Mouse (Mus musculus) midbrain, embryonic 11.5 days (tissue): ENCODE results near the gene Usp6nl. TPM values are rescaled to one million over a fixed set of nuclear protein-coding genes. Genes with fewer than 3 reads are reported as not detected.

Experiments used
- ATAC-seq: fragments of 200-750 bp; cut with Nextera tagmentation; 2 replicates; pipeline ENCODE4 v1.8.0; 2017; ENCODE audit warnings: moderate TSS enrichment, moderate library complexity; ENCODE audit not compliant: low FRiP score
- DNase-seq: peaks from one replicate; pipeline ENCODE4 v3.0.0; 2015; ENCODE audit warnings: low spot score; ENCODE audit errors: missing footprints
- H3K27ac ChIP-seq: fragments of 300-500 bp; sonication (generic); 2 replicates; pipeline ENCODE4 v1.5.1; 2014; ENCODE audit warnings: low read depth, low read length
- H3K27me3 ChIP-seq: fragments of 300-500 bp; sonication (generic); 2 replicates; pipeline ENCODE4 v1.6.1; 2014; ENCODE audit warnings: mild to moderate bottlenecking, low read length, moderate library complexity, mixed read lengths; ENCODE audit not compliant: control insufficient read depth, insufficient read depth
- H3K36me3 ChIP-seq: fragments of 300-500 bp; sonication (generic); 2 replicates; pipeline ENCODE4 v1.6.1; 2014; ENCODE audit warnings: mild to moderate bottlenecking, low read length, moderate library complexity, mixed read lengths; ENCODE audit not compliant: control insufficient read depth, insufficient read depth
- H3K4me1 ChIP-seq: fragments of 300-500 bp; sonication (generic); 2 replicates; pipeline ENCODE4 v1.6.1; 2014; ENCODE audit warnings: low read length; ENCODE audit not compliant: control insufficient read depth, insufficient read depth
- H3K4me2 ChIP-seq: fragments of 300-500 bp; sonication (generic); 2 replicates; pipeline ENCODE4 v1.6.1; 2014; ENCODE audit warnings: mild to moderate bottlenecking, moderate library complexity
- H3K4me3 ChIP-seq: fragments of 300-500 bp; sonication (generic); 2 replicates; pipeline ENCODE4 v1.5.1; 2014; ENCODE audit warnings: low read depth, low read length
- H3K9ac ChIP-seq: fragments of 300-500 bp; sonication (generic); 2 replicates; pipeline ENCODE4 v1.6.1; 2014; ENCODE audit warnings: low read length
- H3K9me3 ChIP-seq: fragments of 300-500 bp; sonication (generic); 2 replicates; pipeline ENCODE4 v1.6.1; 2016; ENCODE audit warnings: low read length; ENCODE audit not compliant: control insufficient read depth
- WGBS: fragments of 180-500 bp; shearing (Covaris S2); extraction: QIAGEN DNeasy Blood & Tissue Kit; methylation state at CpG from one replicate; pipeline ENCODE4 v1.1.7; 2014; 5-methylcytosine and 5-hydroxymethylcytosine counted together
- polyA plus RNA-seq: library from polyadenylated mRNA; unstranded; fragments of >200 nt; fragmentation: Nextera tagmentation; extraction: Ambion mirVana; gene quantifications from 2 replicates; pipeline ENCODE4 v1.2.1, GENCODE M21; 2014

Usp6nl gene
- polyA plus RNA-seq, 1 experiment from 2014 or later: 18.2 TPM

- Histone ChIP-seq H3K36me3 (no peaks in the 10 kb centered on the region), H3K9ac (no peak overlapping the region), H3K4me2 (no peak overlapping the region), H3K4me3 (no peak overlapping the region), H3K4me1 (no peaks in the 10 kb centered on the region), H3K27me3 (no peaks in the 10 kb centered on the region), H3K27ac (no peak overlapping the region), H3K9me3 (no peaks in the 10 kb centered on the region)
- 76% methylated on average over 4 of the region's 4 CpGs for WGBS
- DNase-seq (peak; percentile 8), ATAC-seq (no peak)
Measured at GRCm38 (mm10) chr2:6490870-6491269, 168.4 kb downstream of the Usp6nl start.

GRCm38 (mm10) chr2:6493886-6494285 lies 171.4 kb downstream of the Usp6nl start:
- Histone ChIP-seq H3K9me3 (no peaks in the 10 kb centered on the region), H3K4me3 (no peak overlapping the region), H3K4me1 (no peaks in the 10 kb centered on the region), H3K27me3 (no peaks in the 10 kb centered on the region), H3K27ac (no peak overlapping the region), H3K36me3 (no peaks in the 10 kb centered on the region), H3K4me2 (no peak overlapping the region), H3K9ac (no peak overlapping the region)
- DNase-seq: no peak
- no peak for ATAC-seq
- WGBS: 89% methylated on average over 5 of the region's 5 CpGs

Other genes starting within 250 kb of the Usp6nl start
- gene Proser2, start 192.5 kb upstream of the Usp6nl start, polyA plus RNA-seq: 2.5 and 3.5 TPM in 2 replicates
- 2.2 and 2.8 TPM in 2 replicates for gene Echdc3, start 109.6 kb upstream of the Usp6nl start, polyA plus RNA-seq